Mouse (Mus musculus): ENCODE data around the gene Cplx1.

DNA sequence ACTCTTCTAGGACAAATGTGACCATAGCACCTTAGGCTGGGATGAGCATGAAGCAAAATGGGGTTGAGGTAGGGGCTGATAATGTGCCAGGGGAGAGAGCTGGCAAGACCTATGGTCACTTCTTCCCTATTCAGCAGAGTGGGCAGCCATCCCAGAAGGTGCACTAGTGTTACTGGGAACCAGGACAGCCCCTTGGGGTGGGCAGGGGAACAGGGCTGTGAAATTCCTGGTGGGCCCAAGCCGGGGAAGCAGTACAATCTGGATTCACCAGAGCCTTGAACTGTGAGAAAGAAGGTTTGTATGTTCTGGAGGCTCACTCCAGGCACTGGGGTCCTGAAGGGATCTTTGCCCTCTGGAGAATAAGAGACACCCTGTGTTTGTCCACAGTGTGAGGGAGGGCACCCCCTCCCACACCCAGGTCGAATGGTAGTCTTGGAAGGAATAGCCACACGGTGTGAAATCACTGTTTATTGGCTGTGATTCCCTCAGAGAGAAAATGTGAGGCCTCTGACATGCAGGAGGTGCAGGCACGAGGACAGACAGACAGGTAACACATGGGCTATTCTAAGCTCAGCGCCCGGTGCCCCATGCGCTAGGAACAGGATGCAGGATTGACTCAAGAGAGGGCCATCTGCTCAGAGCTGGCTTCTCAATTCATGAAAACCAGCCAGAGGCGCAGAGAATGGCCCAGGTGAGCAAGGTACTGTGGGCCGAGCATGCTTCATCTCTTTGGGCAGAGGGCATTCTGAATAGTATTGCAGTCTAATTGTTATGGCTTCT lies 31.5 kb downstream of the Cplx1 start:
- TF ChIP-seq POLR2A (IDR thresholded peaks at IDR 0.05; ENCODE audit: extremely low read depth, insufficient read depth, low read length), result no peak
- no peak for TF ChIP-seq CTCF (IDR thresholded peaks at IDR 0.05; ENCODE audit: extremely low read depth, insufficient read depth, low read length)

Data from cortical plate, adult 2 months (tissue).